Mouse (Mus musculus): ENCODE results near the gene Pter.

DNA sequence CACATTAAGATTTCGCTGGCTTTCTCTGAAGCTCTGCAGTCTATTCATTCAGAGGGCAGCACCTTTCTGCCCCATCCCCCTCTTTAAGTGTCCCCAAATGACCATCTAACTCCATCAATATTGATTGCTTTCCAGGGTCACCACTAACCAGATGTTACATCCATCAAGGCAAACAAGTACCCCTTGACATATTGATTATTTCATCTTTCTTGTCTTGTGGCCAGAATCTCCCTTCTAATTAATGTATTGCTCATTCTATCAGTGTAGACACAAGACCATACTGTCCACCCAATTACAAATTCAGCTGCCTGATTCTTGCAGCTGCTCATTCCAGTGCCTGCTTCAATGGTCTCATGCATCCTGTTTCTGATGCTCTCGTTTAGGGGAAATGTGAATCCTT lies 36.8 kb upstream of the Pter start:
- TF ChIP-seq CTCF (IDR thresholded peaks at IDR 0.05; ENCODE audit: borderline replicate concordance, insufficient read depth, low read depth, low read length) (no peak), POLR2A (IDR thresholded peaks at IDR 0.05; ENCODE audit: borderline replicate concordance, insufficient read depth, low read length) (no peak)
